Mouse (Mus musculus) heart, adult 2 months (tissue): ENCODE measurements around the gene Map1s.

ENCODE experiments used
- CTCF ChIP-seq: fragments of 200-600 bp; IDR thresholded peaks from 2 replicates; pipeline ENCODE4 v1.8.1; 2022; ENCODE audit warnings: antibody characterized with exemption, mild to moderate bottlenecking, moderate library complexity
- POLR2A ChIP-seq: fragments of 200-500 bp; IDR thresholded peaks from 2 replicates; pipeline ENCODE4 v1.6.1; 2011; ENCODE audit warnings: mild to moderate bottlenecking, low read depth, low read length, control low read depth; ENCODE audit not compliant: insufficient read depth

DNA sequence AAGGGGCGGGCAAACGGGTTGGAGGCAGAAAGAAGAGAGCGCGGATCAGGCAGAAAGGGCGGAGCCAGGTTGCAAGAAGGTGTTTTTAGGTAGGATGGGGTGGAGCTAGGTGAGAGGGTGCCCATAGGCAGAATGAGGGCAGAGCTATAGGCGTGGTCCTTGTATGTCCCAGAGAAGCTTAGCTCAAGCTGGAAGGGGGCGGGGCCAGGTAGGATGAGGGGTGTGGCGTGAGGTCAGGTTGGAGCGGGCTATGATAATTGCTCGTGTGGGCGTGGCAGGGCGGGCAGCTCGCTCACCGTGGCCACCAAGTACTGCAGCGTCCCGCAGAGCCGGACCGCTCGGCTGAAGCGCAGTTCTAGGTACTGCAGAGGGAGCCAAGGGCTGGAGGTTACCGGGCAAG is 14.4 kb upstream of the Map1s start:
- TF ChIP-seq CTCF (no peak), POLR2A (no peak)
